Mouse (Mus musculus) cortical plate, adult 2 months (tissue): ENCODE results near the gene Pdlim7. TPM values are rescaled to one million over a fixed set of nuclear protein-coding genes. Genes with fewer than 3 reads are reported as not detected.

Source experiments
- H3K27ac ChIP-seq: fragments of 200-500 bp; 2 replicates; pipeline ENCODE4 v1.5.1; 2012; ENCODE audit warnings: low read length, control low read depth, inconsistent platforms; ENCODE audit not compliant: insufficient read depth
- H3K4me1 ChIP-seq: fragments of 200-500 bp; 2 replicates; pipeline ENCODE4 v1.6.1; 2011; ENCODE audit warnings: low read length; ENCODE audit not compliant: control insufficient read depth, insufficient read depth
- H3K4me3 ChIP-seq: fragments of 200-500 bp; 2 replicates; pipeline ENCODE4 v1.5.1; 2011; ENCODE audit warnings: mild to moderate bottlenecking, low read length, control low read depth; ENCODE audit not compliant: insufficient read depth
- CTCF ChIP-seq: fragments of 200-500 bp; IDR thresholded peaks from 2 replicates; pipeline ENCODE4 v1.5.1; 2011; ENCODE audit warnings: mild to moderate bottlenecking, control low read depth, low read length; ENCODE audit not compliant: insufficient read depth; ENCODE audit errors: extremely low read depth
- POLR2A ChIP-seq: fragments of 200-500 bp; IDR thresholded peaks from 2 replicates; pipeline ENCODE4 v1.6.1; 2011; ENCODE audit warnings: mild to moderate bottlenecking, low read length, control low read depth; ENCODE audit not compliant: insufficient read depth; ENCODE audit errors: extremely low read depth
- polyA plus RNA-seq: library from polyadenylated mRNA; depleted of rRNA; stranded (reverse); fragments of >200 nt; gene quantifications from 2 replicates; pipeline ENCODE4 v1.2.3, GENCODE M21; 2012

Pdlim7 gene
- polyA plus RNA-seq, 1 experiment, result 168 TPM

- Histone ChIP-seq H3K27ac (no peak overlapping the region), H3K4me1 (0 out of 2 replicates have a peak, but pooled peaks cover 2% of the 10 kb centered on the region), H3K4me3 (no peak overlapping the region)
- TF ChIP-seq POLR2A (no peak), CTCF (no peak)
These were observed 9.3 kb upstream of the Pdlim7 start for GRCm38 (mm10) chr13:55522730-55523129.

GRCm38 (mm10) chr13:55519606-55520005, 6.1 kb upstream of the Pdlim7 start:
- Histone ChIP-seq H3K4me1 (no peaks in the 10 kb centered on the region), H3K4me3 (no peak overlapping the region), H3K27ac (no peak overlapping the region)
- no peak for TF ChIP-seq POLR2A
- TF ChIP-seq CTCF, result no peak

GRCm38 (mm10) chr13:55516955-55517354, 3.5 kb upstream of the Pdlim7 start:
- no peak overlapping the region for H3K27ac ChIP-seq
- H3K4me1 ChIP-seq, result peaks cover under 1% of the 10 kb centered on the region; the same call in 1 of the 2 replicates
- no peak overlapping the region for H3K4me3 ChIP-seq
- TF ChIP-seq CTCF (peak; percentile 92), POLR2A (no peak)

GRCm38 (mm10) chr13:55513828-55514227, 352 bp upstream of the Pdlim7 start:
- no peak for TF ChIP-seq CTCF
- no peak for TF ChIP-seq POLR2A
- Histone ChIP-seq H3K4me1 (peaks cover 5% of the 10 kb centered on the region; the same call in 1 of the 2 replicates), H3K27ac (no peak overlapping the region), H3K4me3 (peak overlapping the region; percentile 63; the same call in 1 of the 2 replicates)

GRCm38 (mm10) chr13:55512379-55513031, 971 bp downstream of the Pdlim7 start:
- Histone ChIP-seq H3K4me3 (peak overlapping the region; percentile 63), H3K27ac (peak overlapping the region; percentile 62), H3K4me1 (peaks cover 5% of the 10 kb centered on the region)
- TF ChIP-seq POLR2A (no peak), CTCF (no peak)

GRCm38 (mm10) chr13:55511492-55511861, 2.0 kb downstream of the Pdlim7 start:
- H3K4me3 ChIP-seq, result peak overlapping the region; percentile 63; the same call in 1 of the 2 replicates
- H3K27ac ChIP-seq, result no peak overlapping the region
- TF ChIP-seq CTCF (no peak), POLR2A (no peak)
- peaks cover 5% of the 10 kb centered on the region for H3K4me1 ChIP-seq

GRCm38 (mm10) chr13:55510668-55511491, 2.6 kb downstream of the Pdlim7 start:
- H3K4me3 ChIP-seq, result no peak overlapping the region; the same call in 1 of the 2 replicates
- TF ChIP-seq CTCF (no peak), POLR2A (no peak)
- H3K4me1 ChIP-seq, result peaks cover 5% of the 10 kb centered on the region
- H3K27ac ChIP-seq, result peak overlapping the region; percentile 9; the same call in 1 of the 2 replicates

- H3K27ac ChIP-seq, result no peak overlapping the region
These were observed 3.2 kb downstream of the Pdlim7 start for GRCm38 (mm10) chr13:55510332-55510667.

GRCm38 (mm10) chr13:55508531-55508930, 4.9 kb downstream of the Pdlim7 start:
- Histone ChIP-seq H3K27ac (no peak overlapping the region), H3K4me3 (no peak overlapping the region), H3K4me1 (peaks cover 5% of the 10 kb centered on the region)
- TF ChIP-seq CTCF (no peak), POLR2A (no peak)

More at GRCm38 (mm10) chr13:55510332-55510667, 3.2 kb downstream of the Pdlim7 start:
- Histone ChIP-seq H3K4me3 (no peak overlapping the region), H3K4me1 (peaks cover 5% of the 10 kb centered on the region)
- no peak for TF ChIP-seq CTCF

GRCm38 (mm10) chr13:55507877-55508276, 5.6 kb downstream of the Pdlim7 start:
- Histone ChIP-seq H3K27ac (no peak overlapping the region), H3K4me3 (no peak overlapping the region), H3K4me1 (peaks cover 5% of the 10 kb centered on the region)
- TF ChIP-seq POLR2A, result no peak
- no peak for TF ChIP-seq CTCF
